Comparison of ENCODE assay signal across 24 mouse cellular contexts in the genomic region with DNA sequence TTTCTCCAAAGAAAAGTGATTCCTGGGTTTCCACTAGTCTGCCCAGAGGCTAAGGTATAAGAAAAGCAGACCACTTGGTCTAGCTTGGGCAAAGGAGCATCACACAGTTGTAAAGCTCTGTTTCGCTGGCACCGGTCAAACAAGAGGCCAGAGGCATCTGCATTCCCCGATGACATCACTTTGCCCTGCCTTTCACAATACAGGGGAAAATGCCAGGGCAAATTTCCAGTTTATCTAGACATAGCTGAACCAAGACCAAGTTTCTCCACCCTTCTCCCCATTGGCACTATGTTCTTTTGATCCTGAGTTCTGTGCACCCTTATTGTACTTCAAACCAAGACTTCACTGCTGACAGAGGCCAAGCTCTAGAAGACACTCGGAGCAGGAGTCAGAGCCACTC. TPM values are rescaled to one million over a fixed set of nuclear protein-coding genes. Genes with fewer than 3 reads are reported as not detected.
DNase-seq lines count a peak whose midpoint lies in the region; ATAC-seq lines count a peak whose summit lies in the region.
"Had no signal": no experiment of that assay in that cellular context is flagged by ENCODE, and none has a peak within 500 bp of the region (broad histone marks: within the 10 kb centered on the region; RNA-seq: fewer than 3 reads in every experiment).

No protein-coding gene starts in this region.

- H3K9me3 ChIP-seq in hindbrain, embryonic 12.5 days (replicated peaks) = no peaks in the 10 kb centered on the region
- H3K9me3 ChIP-seq: embryonic facial prominence, embryonic 13.5 days; forebrain, embryonic 13.5 days; limb, embryonic 10.5 days had no signal

- H3K36me3 ChIP-seq in hindbrain, embryonic 12.5 days = no peaks in the 10 kb centered on the region
- H3K36me3 ChIP-seq: embryonic facial prominence, embryonic 13.5 days; limb, embryonic 10.5 days had no signal

- H3K9ac ChIP-seq in hindbrain, embryonic 12.5 days = no peak overlapping the region
- H3K9ac ChIP-seq: embryonic facial prominence, embryonic 13.5 days; forebrain, embryonic 13.5 days; liver, postnatal 0 days had no signal

- no peaks in the 10 kb centered on the region for H3K4me1 ChIP-seq in hindbrain, embryonic 12.5 days
- H3K4me1 ChIP-seq: embryonic facial prominence, embryonic 13.5 days; forebrain, embryonic 13.5 days; limb, embryonic 10.5 days had no signal

- H3K27ac ChIP-seq in hindbrain, embryonic 12.5 days = no peak overlapping the region
- H3K27ac ChIP-seq: embryonic facial prominence, embryonic 13.5 days; forebrain, embryonic 13.5 days; limb, embryonic 10.5 days had no signal

- peak; percentile 46 for DNase-seq in adrenal gland, postnatal 10 days
- DNase-seq in adrenal gland, postnatal 25 days = no peak
- peak; percentile 16 to 24 for DNase-seq in heart, adult 18-20 months
- DNase-seq in heart, adult 8-10 months (ENCODE audit: low spot score) = no peak
- peak; percentile 15 for DNase-seq in ovary, postnatal 14 days (ENCODE audit: low spot score)
- no peak for DNase-seq in ovary, postnatal 36 days (ENCODE audit: low spot score)
- no peak for DNase-seq in gastrocnemius, postnatal 10 days
- DNase-seq: cerebellum, adult 18-20 months; cerebellum, postnatal 36 days; embryo, embryonic 11 days; gastrocnemius, postnatal 14 days; kidney, postnatal 25 days; liver; liver, postnatal 0 days; lung, postnatal 10 days; spleen, adult 18-20 months had no signal

- no peaks in the 10 kb centered on the region for H3K27me3 ChIP-seq in hindbrain, embryonic 12.5 days
- H3K27me3 ChIP-seq: embryonic facial prominence, embryonic 13.5 days; forebrain, embryonic 13.5 days had no signal

- WGBS in hindbrain, embryonic 12.5 days = 87% methylated on average over 4 of the region's 4 CpGs

- no peak overlapping the region for H3K4me2 ChIP-seq in hindbrain, embryonic 12.5 days (replicated peaks)
- H3K4me2 ChIP-seq: embryonic facial prominence, embryonic 13.5 days; forebrain, embryonic 13.5 days; heart, embryonic 11.5 days; midbrain, embryonic 11.5 days had no signal

- no peak overlapping the region for H3K4me3 ChIP-seq in hindbrain, embryonic 12.5 days
- H3K4me3 ChIP-seq: embryonic facial prominence, embryonic 13.5 days; erythroblast, embryonic 14.5 days; forebrain, embryonic 13.5 days; limb, embryonic 10.5 days had no signal

- ATAC-seq in hindbrain, embryonic 12.5 days (ENCODE audit: low FRiP score) = no peak
- ATAC-seq: forebrain, embryonic 13.5 days; intestine, postnatal 0 days; liver, postnatal 0 days had no signal

RNA-seq across cellular contexts. Expression of gene Prkcq, which starts 22.8 kb away (rescaled TPM):
- 1 to 10 TPM; 3.5 to 9.3 TPM for total RNA-seq in adrenal gland, postnatal 10 days (2021)
- total RNA-seq in adrenal gland, postnatal 25 days (2021) = 2.3 and 2.8 TPM in 2 replicates
- 1 to 10 TPM; 3.7 to 5.6 TPM for total RNA-seq in heart, adult 18-20 months (2021)
- total RNA-seq in heart, adult 8-10 months (2022) = 1 to 10 TPM; 4.7 to 6.3 (median 5.7) TPM
- 10 to 100 TPM; 48.8 to 53.9 TPM for total RNA-seq in gastrocnemius, postnatal 10 days (2021)
- polyA plus RNA-seq in hindbrain, embryonic 12.5 days (2016; fragmentation: Nextera tagmentation; extraction: Ambion mirVana) = 2.6 and 3.0 TPM in 2 replicates
- polyA plus RNA-seq: erythroblast, embryonic 14.5 days had no signal

Comparison
In these comparisons a context has a peak if more than half of its experiments do, and no peak if none do; other contexts are left out.
1. DNase-seq: peak in adrenal gland, postnatal 10 days (single experiment), heart, adult 18-20 months (2 of 2) and ovary, postnatal 14 days (single experiment); none in adrenal gland, postnatal 25 days (single experiment), heart, adult 8-10 months (single experiment), ovary, postnatal 36 days (single experiment) and gastrocnemius, postnatal 10 days (single experiment).
2. RNA of gene Prkcq, which starts 22.8 kb away (total RNA-seq): 48.8 to 53.9 TPM in gastrocnemius, postnatal 10 days; 3.5 to 9.3 TPM in adrenal gland, postnatal 10 days, 4.7 to 6.3 TPM in heart, adult 8-10 months, 3.7 to 5.6 TPM in heart, adult 18-20 months and 2.3 to 2.8 TPM in adrenal gland, postnatal 25 days; every median in the first group is over 4 times any median in the second.